Mouse (Mus musculus) cerebellum, adult 18-20 months (tissue): ENCODE results near the gene Ncam1.
A peak's percentile ranks its signal among the peaks of the same experiment; 100 is the strongest.

Experiments
- DNase-seq, 2 experiments: peaks; one replicate each; pipeline ENCODE4 v3.0.0; 2021

Gene Ncam1

GRCm38 (mm10) chr9:49751466-49751865 lies 47.3 kb downstream of the Ncam1 start:
- DNase-seq: no peak

GRCm38 (mm10) chr9:49746176-49746575 lies 52.5 kb downstream of the Ncam1 start:
- DNase-seq: no peak

GRCm38 (mm10) chr9:49745696-49746095 lies 53.0 kb downstream of the Ncam1 start:
- DNase-seq: no peak

GRCm38 (mm10) chr9:49744286-49744685 lies 54.4 kb downstream of the Ncam1 start:
- DNase-seq: no peak

GRCm38 (mm10) chr9:49739935-49740334 lies 58.8 kb downstream of the Ncam1 start:
- no peak for DNase-seq

- no peak for DNase-seq
These were observed 60.2 kb downstream of the Ncam1 start for GRCm38 (mm10) chr9:49738546-49738945.

GRCm38 (mm10) chr9:49737166-49737565 lies 61.6 kb downstream of the Ncam1 start:
- DNase-seq: no peak

- no peak for DNase-seq
These were observed 64.2 kb downstream of the Ncam1 start for GRCm38 (mm10) chr9:49734348-49735007.

- DNase-seq: peak; percentile 66 to 79
These were observed 65.0 kb downstream of the Ncam1 start for GRCm38 (mm10) chr9:49733726-49734125.

GRCm38 (mm10) chr9:49729479-49729878 lies 69.2 kb downstream of the Ncam1 start:
- DNase-seq: no peak

- DNase-seq: no peak
These were observed 70.5 kb downstream of the Ncam1 start for GRCm38 (mm10) chr9:49728211-49728610.

- peak; percentile 70 to 79 for DNase-seq
These were observed 76.0 kb downstream of the Ncam1 start for GRCm38 (mm10) chr9:49722765-49723164.

- peak; percentile 70 to 73 for DNase-seq
These were observed 83.6 kb downstream of the Ncam1 start for GRCm38 (mm10) chr9:49715121-49715520.

- no peak for DNase-seq
These were observed 84.6 kb downstream of the Ncam1 start for GRCm38 (mm10) chr9:49714091-49714490.

GRCm38 (mm10) chr9:49707646-49708045 lies 91.1 kb downstream of the Ncam1 start:
- no peak for DNase-seq

GRCm38 (mm10) chr9:49704196-49704967 lies 94.3 kb downstream of the Ncam1 start:
- no peak for DNase-seq

GRCm38 (mm10) chr9:49695371-49695770 lies 103.4 kb downstream of the Ncam1 start:
- DNase-seq: no peak

GRCm38 (mm10) chr9:49692791-49693190 lies 105.9 kb downstream of the Ncam1 start:
- no peak for DNase-seq

GRCm38 (mm10) chr9:49691344-49691743 lies 107.4 kb downstream of the Ncam1 start:
- DNase-seq: no peak

GRCm38 (mm10) chr9:49683566-49684273 lies 115.0 kb downstream of the Ncam1 start:
- DNase-seq: no peak

- no peak for DNase-seq
These were observed 116.8 kb downstream of the Ncam1 start for GRCm38 (mm10) chr9:49681848-49682469.

- DNase-seq: no peak
These were observed 119.5 kb downstream of the Ncam1 start for GRCm38 (mm10) chr9:49679270-49679669.
